Mouse (Mus musculus): ENCODE measurements around the gene Serpina5.

DNA sequence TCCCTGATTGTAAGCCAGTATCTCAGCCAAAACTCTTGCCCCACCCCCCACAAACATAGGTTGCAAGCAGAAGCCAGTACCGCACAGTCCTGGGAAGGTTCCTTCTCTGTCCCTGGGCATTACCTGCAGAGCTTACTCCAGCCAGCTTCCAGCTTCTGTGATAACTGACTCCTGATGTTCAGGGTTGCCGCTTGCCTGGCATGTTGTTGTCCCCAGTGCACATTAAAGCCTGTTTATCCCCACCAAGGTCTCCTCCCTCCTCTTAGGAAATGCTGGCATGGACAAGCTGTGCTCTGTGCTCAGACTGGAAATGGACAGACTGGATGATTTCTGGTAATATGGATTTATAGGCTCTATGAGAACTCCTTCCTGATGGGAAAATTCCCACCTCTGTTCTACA lies 52.7 kb downstream of the Serpina5 start, which contains the start of gene Serpina3c:
- TF ChIP-seq POLR2A (IDR thresholded peaks at IDR 0.05; ENCODE audit: control insufficient read depth, extremely low read depth, insufficient read depth, low read length, poor library complexity) (no peak), CTCF (IDR thresholded peaks at IDR 0.05; ENCODE audit: borderline replicate concordance, control insufficient read depth, extremely low read depth, insufficient read depth, low read length, poor library complexity) (no peak)

All from thymus, adult 2 months (tissue).